Mouse (Mus musculus) 416B (cell line): ENCODE data around the gene Gm49661.

Source experiments
- DNase-seq: peaks from one replicate; pipeline ENCODE4 v3.0.0; 2011; ENCODE audit warnings: low read depth

Gene Gm49661

DNA sequence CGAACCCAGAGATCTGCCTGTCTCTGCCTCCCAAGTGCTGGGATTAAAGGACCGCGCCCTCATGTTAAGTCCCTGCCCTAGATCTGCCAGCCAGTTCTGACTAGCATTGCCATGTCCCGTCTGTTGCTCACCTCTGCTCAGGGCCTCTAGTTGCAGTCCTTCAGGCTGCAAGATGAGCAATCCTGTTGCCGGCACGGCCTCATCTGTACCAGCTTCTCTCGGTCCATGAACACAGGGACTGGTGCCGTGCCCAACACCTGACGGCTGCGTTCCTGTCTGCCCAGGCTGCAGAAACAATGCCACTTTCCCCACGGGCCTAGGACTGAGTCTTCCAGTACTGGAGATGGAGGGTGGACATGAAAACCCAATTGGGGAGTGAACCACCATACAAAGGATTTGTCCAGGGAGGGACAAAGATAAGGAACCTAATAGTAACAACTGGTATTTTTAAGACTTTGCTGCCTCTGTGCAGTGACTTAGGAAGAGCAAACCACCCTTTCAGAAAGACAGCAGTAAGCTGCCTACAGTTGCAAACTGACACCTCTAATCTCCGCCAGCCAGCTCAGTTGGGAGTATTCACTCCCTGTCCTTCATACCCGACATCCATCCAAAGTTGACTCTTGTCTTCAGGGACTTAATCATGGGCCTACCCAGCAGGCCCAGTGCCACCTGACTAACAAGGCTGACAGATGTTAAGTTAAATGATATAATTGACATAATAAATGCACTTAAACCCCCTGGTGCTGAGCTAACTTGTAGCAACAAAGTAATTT is 1.5 kb downstream of the Gm49661 start:
- DNase-seq: no peak

DNA sequence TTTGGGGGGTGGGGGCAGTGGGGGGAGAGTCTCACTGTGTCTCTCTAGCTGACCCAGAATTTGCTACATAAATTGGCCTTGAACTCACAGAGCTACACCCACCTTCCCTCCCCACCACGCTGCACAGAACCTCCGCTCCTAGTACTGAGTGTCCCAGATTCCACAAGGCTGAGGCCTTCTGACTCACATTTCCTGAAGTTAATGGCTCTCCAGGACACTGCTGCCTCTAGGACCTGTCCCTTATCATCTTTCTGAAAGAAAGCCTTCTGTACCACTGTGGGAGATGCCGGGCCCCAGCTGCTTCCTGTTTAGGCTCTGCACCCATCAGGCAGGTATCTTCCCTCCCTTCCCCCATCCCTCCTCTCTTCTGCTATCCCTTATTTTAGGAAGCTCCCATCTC is 2.6 kb downstream of the Gm49661 start:
- DNase-seq: peak; percentile 58

DNA sequence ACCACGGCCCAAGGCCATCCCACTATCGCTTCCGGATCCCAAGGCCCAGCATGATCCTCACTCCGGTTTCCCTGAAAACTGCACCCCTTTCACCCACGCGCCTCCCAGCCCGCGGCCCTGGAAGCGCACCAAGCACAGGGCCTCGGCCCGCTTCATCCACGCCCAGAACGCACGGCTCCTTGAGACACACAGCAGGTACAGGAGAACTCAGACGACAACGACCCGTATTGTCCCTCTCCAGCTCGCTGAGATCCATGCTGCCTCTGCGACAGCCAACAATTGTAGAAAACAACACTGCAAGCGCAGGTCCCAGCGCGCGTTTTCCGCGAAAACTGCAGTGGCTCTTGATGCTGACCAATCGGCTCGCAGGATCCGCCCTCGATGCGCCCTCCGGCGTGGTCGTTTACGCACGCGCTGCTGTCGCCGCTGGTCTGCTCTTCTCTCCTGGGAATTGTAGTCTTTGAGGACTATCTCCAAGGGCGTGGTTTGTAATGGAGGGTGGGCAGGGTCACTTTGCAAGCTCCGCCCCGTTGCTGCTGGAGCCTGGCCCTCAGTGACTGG is 3.4 kb downstream of the Gm49661 start:
- DNase-seq: peak; percentile 98

DNA sequence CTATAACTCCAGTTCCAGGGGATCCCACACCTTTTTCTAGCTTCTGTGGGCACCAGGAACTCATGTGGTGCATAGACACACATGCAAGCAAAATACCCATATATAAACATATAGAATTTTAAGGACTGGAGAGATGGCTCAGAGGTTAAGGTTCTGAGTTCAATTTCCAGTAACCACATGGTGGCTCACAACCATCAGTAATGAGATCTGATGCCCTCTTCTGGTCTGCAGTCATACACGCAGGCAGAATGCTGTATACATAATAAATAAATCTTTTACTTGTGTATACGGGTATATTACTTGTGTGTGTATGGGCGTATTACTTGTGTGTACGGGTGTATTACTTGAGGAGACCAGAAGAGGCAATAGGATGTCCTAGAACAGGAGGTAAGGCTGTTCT is 5.3 kb downstream of the Gm49661 start:
- peak; percentile 33 for DNase-seq

DNA sequence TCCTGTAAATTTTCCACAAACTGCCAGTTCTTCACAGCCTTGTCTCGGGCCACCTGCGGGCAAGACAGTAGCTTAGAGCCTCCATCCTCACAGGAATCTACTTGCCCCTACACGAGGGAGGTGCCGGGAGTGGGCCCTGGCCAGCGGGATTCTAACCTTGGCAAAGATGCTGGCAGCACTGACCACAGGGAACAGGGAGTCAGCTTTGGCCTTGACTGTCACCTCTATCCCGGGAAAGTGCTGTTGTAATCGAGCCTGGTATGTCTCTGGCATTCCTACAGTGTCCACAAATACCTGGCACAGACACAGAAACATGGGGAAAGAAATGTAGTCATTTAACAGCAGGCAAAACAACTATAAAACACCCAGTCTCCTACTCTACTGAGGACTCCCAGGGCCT is 9.4 kb downstream of the Gm49661 start:
- no peak for DNase-seq

DNA sequence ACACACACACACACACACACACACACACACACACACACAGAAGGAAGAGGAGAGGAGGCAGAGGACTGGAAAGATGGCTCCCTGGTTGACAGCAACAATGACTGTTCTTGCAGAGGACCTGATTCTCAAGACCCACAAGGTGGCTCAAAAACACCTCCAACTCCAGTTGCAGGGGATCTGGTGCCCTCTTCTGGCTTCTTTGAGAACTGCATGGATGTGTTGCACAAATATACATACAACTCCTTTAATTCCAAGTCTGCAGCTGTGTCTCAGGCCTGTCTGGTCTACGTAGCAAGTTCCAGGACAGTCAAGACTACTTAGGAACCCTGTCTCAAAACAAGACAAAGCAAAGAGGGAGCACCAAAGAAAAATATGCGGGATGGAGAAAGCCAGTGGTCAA is 12.5 kb downstream of the Gm49661 start:
- peak; percentile 88 for DNase-seq

DNA sequence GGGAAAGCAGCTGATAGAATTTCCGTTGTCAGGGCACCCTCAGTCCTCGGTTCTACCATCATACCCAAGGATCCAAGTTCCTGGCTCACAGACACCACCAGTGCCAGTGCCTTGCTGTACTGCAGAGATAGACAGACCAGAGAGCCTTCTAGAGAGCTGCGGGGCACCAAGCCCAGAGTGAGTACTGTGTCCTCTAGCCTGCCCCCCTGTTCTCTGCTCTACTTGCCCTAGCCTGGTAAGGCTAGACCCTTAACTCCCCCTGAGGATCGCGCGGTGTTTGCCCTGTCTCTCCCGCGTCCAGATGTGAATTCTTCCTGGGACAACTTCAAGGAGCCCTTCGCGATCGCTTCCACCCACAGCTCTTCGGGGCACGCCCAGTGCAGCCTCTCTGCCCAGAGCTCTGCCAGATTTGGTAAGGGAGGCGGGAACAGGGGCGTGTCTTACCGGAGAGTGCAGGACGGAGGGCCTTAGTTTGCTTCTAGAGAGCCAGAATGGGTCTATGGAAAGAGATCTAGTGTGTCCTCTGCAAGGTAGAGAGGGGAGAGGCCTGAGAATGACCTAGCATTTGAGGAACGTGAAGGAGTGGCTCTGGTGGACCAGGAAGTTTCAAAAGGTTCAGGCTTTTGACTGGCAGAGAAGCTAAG is 16.5 kb downstream of the Gm49661 start:
- peak; percentile 65 for DNase-seq

DNA sequence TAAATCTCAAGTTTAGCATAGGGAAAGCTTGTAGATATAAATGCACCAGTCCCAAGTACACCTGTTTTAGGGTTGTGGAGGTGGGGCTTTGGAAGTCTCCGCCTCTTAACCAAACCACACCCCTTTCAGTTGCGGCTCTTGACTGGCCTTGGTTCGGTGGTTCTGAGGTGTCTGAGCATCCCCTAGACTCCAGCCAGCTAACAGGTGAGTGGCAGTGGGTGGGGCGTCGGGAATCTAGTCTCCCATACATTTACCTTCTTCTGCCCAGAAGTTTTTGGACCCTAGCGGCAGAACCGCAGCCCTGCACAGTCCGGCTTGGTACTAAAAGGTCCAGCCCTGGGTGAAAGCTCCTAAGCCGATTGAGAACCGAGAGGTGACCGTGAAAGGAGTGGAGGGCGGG is 19.5 kb downstream of the Gm49661 start:
- no peak for DNase-seq

DNA sequence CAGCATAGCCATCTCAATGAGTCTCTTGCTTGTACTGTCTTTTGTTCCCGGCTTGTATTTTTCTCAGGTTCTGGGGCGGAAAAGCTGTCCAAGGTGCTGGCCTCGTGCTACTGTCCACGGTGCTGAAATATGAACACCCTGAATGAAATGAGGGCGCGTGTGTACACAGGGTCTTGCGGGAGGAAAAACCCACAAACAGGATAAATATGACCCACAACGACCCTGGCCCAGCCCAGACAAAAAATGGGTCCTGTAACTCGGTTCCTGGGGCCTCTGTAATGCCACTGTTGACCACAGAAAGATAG is 22.0 kb downstream of the Gm49661 start:
- DNase-seq: peak; percentile 63

DNA sequence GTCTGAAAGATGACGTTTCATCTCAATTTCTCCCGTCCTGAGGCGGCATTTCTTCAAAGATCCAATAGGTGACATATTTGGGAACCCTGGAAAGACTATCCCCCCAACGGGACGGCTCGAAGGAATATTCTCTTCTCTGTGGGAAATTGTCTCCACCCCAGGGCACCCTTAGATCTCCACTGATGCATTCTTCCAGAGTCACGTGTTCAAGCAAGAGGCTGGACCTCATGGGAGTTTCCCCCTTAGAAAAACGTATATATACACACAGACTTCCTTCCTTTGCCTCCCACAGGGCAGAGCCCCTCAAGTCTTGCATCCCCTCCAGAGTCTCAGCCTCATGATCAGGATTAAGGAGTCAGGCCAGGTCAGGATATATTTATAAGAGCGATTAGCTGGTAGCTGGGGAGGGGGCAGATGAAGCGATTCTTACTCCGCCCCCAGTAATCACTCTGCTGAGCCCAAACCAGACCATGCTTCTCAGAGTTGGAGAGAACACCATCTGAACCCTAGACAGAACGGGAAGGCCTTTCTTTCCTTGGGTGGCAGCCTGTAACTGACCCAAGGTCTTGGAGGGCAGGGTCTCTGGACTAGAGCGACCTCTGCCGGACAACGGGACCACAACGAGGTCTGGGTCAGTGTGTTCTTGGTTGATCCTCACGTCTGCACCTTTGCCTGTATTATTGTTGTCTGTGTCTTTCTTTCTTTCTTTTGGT is 22.5 kb downstream of the Gm49661 start, which contains the start of gene Rtbdn:
Rtbdn (plus strand) TSS at position 464 of the 713 bp plus-strand sequence.
- DNase-seq: no peak

DNA sequence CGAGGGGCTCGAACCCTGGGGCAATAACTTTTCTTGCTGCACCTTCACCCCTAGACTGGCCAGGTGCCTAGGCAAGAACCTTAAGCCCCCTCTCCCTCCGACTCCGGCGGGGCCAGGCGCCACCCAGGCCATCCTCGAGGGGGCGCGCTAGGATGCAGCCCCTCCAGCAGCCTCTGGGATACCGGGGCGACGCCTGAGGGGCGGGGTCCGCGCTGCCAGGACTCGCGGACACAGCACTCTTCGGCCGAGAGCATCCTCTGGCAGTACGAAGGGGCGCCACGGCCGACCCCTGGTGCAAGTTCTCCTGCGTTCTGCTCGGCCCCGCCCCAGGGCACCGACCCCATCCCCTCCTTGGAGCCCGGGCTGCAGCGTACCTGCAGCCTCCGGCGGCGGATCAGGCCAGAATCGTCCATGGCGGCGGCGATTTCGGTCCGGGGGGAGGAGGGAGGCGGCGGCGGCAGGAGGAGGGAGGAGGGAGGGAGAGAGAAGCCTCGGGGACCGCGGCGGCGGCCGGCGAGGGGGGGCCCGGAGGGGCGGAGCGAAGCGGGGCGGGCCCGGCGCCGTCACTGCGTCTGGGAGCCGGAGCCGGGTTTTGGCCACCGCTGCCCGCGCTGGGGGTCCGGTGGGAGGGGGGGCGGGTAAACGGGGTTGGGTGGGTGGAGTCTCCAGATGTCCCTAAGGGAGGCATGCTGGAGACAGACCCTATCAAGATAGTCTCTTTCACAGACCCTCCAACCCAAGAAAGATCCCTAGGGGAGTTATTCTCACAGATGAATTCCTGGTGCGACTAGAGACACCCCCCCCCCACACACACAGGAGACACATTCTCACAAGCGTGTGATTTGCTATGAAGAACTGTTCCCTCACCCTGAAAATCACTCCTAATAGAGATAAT is 23.4 kb downstream of the Gm49661 start:
- no peak for DNase-seq

DNA sequence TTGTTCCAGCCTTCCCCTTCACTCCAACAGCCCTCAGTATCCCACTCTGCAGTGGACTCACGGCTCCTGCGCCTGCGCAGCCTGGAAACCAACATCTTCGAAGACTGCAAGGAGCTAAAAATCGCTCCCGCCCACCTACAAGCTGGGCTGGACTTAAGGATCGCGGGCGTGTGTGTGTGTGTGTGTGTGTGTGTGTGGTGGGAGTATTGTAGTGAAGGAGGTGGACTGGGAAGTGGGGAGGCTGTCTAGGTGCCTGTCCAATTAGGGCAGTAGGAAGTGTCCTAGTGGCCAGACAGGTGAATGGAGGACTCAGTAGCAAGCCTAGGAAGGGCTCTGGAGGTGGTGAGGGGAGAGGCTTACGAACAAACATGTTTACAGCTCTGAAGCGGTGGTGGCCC is 24.0 kb downstream of the Gm49661 start:
- DNase-seq: no peak

DNA sequence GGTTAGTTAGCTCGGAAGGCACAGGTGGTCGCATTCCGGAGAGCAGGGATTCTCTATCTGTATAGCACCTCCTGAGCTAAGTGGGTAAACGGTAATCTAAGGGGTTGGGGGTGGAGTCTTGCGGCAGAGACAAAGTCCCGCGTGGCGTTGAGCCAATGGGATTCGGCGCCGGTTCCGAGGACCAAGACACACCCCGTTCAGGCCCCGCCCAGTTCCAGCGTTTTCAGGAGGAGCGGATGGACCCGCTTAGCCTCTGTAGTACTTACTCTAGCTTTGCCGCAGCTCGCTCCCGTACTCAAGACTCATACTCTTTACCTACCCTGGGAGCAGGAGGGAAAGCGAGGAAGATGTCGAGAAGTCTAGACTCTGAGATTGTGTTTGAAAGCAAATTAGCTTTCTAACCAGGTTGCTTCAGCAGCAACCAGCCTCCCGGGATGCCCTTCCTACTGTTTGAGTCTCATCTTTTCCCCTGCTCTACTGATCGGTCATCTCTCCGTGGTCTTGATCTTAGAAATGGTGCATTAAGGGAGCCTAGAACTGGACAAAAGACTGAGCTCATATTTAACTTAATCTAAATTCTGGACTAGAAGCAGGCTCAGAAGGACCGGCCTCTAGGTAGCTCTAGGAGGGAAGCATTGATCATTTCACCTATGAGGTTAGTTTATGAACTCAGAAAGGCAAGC is 24.6 kb downstream of the Gm49661 start:
- DNase-seq: no peak

DNA sequence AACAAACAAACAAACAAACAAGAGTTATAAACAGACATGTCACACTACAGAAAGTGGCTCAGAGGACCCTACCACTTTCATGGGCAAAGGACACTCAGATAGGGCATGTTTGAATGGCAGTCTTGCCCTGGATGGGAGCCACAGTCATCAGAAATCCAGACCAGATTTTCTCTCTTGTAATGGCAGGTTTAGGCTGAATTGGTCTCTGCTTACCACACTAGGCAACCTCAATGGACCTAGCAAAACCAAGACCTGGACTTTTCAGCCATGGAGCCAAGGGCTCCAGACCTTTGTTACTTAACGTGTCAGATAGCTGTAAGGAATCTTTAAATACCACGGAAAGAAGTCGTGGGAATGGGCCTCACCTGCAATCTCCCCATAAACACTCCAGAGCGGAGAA is 25.5 kb downstream of the Gm49661 start:
- no peak for DNase-seq

DNA sequence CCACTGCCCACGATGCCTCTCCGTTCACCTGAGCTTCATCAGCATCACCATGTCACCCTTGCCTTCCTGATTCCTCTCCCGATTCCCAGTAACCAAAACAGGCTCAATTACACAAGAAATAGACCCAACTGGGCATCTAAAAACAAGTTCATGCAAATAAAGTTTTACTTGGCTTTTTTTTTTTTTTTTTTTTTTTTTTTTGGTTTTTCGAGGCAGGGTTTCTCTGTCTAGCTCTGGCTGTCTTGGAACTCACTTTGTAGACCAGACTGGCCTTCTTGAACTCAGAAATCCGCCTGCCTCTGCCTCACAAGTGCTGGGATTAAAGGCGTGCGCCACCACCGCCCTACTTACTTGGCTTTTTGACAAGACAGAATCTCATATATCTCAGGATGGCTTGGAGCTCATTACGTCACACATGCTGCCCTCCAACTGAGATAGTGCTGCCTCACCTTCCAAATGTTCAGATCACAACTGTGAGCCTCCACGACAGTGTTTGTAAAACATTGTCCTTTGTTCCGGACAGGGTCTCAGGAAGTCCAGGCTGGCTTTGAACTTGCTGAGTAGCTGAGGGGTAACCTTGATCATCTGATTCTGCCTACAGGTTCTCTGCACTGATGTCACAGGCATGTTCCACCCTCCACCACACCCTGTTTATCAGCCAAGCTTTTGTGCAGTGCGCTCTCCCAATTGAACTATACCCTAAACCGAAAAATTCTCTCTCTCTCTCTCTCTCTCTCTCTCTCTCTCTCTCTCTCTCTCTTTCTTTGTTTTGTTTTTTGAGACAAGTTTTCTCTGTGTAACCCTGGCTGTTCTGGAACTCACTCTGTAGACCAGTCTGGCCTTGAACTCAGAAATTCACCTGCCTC is 31.4 kb downstream of the Gm49661 start:
- DNase-seq: no peak

DNA sequence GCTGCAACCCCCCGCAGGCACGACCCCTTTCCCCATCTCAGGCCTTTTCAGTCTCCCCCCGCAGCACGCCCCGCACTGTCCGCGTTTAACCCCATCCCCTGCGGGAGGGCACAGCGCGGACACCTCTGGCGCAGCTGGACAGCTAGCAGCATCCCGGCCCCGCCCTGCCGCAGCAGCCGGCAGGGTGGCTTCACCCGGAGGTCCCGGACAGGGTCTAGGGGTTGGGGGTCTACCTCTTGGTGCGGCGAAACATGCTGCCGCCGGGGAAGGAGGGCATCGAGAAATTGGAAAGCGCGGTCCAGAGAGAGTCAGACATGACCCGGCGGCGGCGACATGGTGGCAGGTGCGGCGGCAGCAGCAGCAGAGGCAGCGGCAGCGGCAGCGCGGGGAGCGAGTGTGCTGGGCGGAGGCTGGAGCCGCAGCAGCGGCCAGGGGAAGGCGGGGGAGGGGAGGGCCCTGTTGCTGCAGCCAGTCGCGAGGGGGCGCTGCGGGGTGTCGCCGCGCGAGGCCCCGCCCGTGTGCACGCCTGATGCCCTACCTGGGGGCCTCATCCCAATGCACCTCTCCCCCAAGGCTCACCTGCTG is 32.2 kb downstream of the Gm49661 start, which contains the start of gene Mast1:
Mast1 (minus strand) TSS at position 398 of the 585 bp plus-strand sequence.
- no peak for DNase-seq

DNA sequence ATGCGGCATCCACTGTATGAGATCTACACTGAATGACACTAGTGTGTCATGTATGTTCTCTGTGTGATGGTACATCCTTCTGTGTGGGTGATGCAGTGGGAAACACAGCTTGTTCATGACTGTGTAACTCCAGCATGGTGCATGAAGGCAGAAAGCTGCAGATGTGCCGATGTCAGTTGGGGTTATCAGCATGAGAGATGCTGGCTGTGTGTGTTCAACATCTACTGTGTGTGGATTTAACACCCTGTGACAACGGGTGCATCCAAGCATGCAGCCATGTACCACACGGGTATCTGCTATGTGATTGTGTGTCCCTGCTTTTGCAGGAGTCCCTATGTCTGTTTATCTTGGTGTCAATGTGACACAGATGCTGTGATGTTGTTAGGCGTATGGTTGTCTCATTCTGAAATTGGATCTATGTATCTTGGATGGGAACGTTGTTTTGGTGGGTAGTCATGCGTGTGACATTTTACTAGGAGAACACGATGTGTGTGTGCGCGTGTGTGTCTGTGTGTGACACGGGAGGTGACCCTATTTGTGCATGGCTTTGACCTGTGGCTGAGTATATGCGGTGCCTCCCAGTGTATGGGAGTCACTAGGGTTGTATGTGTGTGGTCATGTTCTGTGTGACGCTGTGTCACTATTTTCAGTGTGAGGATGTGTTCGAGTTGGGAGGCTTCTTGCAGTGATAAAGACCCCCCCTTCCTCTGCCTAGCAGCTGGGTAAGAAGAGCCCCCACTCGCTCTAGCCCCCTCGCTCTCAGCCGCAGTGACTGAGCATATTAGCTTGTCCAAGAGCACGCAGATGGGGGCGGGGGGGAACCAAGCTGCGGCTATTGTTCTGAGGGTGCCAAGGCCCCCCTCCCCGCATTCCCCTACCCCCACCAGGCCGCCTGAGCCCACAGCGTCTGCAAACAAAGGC is 32.9 kb downstream of the Gm49661 start:
- no peak for DNase-seq

DNA sequence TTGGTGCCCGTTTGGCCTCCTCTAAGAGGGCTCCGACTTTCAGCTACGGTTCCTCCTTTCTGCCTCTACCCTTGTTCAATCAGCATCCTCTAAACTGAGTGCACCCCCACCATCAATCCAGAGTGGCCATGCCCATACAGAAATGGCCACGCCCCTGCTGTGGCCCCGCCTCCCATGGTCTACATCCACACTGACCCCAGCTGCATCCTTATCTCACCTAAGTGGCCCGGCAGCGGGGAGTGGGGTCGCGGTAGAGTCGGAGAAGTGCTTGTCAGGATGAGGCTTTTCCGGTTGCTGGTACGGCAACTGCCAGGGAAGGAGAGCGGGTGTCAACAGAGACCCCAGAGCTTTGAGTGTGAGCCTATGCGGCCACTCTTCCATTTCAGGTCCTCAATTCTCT is 33.7 kb downstream of the Gm49661 start:
- DNase-seq: no peak

DNA sequence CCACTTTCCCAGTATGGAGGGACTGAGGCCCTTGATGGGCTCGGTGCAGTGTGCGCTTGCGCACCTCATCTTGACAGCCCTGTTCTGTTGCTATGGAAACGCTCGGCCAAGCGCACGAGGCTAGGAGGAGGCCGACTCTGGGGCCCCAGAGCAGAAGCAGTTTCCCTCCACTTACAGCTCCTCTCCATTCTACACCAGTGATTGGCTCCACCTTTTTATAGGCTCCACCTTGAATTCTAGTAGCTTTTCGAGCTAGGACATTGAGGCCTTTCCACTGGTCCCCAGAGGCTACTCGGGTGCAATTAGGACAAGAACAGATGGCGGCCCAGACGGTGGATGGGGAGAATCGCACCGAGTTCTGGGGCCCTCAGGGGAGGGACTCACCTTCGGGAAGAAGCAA is 34.4 kb downstream of the Gm49661 start:
- no peak for DNase-seq
